Mouse (Mus musculus): ENCODE results near the gene Hemk1. TPM values are rescaled to one million over a fixed set of nuclear protein-coding genes. Genes with fewer than 3 reads are reported as not detected.

Gene Hemk1
- total RNA-seq, 2 experiments from 2014 or later = 15.9 to 21.4 TPM

DNA sequence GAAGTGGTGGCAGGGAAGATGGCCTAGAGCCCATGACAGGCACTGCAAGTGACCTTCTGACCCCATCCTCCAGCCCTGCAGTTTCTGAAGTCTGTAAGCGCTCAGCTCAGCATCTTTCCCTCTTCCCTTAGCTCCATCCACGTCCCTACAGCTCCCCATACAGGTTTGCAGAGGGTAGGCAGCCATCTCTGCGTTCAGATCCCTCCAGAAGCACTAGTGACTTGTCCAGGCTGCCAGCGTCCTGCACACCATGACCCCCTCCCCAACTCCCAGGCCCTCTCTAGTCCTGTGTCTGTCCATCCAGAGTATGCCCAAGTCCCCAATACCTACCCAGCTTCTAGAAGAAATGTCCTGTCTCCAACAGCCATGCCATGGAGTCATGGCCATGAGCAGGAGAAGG lies 60.0 kb downstream of the Hemk1 start:
- Histone ChIP-seq H3K4me3 (no peak overlapping the region), H3K27ac (no peak overlapping the region)
- peak in 1 of 2 experiments; percentile 46 for DNase-seq (ENCODE audit: low spot score in 2 of 2)
- peak; percentile 79 for TF ChIP-seq CTCF (conservative IDR thresholded peaks at IDR 0.05)

DNA sequence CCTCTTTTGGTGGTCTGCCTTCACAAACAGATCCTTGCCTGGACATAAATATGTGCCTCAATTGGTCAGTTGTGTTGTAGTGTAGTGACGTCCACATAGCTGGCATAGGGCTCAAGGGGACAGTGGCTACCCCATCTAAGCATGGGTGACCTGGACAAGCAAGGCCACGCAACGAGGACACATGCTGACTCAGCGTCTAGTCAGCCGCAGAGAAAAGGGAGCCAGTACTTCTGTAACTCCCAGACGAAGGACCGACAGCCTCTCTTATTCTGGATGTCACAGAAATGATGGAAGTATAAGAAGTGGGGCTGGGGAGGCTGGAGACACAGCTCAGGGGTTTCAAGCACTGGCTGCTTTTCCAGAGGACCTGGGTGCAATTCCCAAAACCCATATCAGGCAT lies 60.5 kb downstream of the Hemk1 start:
- no peak overlapping the region for H3K27ac ChIP-seq
- TF ChIP-seq CTCF (conservative IDR thresholded peaks at IDR 0.05) = no peak
- H3K4me3 ChIP-seq = no peak overlapping the region
- no peak for DNase-seq (ENCODE audit: low spot score in 2 of 2)

Other genes starting within 250 kb of the Hemk1 start
- 100 to 1,000 TPM; 111 to 112 TPM for gene Dock3, start 106.4 kb downstream of the Hemk1 start, total RNA-seq (2021)
- 1 to 10 TPM; 2.2 to 2.3 TPM for gene Mapkapk3, start 48.5 kb downstream of the Hemk1 start, total RNA-seq (2021)
- 1 to 10 TPM; 3.0 to 3.7 TPM for gene Cish, start 42.3 kb downstream of the Hemk1 start, total RNA-seq (2021)
- 1 to 10 TPM; 2.5 to 2.9 TPM for gene 6430571L13Rik, start 2.3 kb upstream of the Hemk1 start, total RNA-seq (2021)
- 10 to 100 TPM; 18.1 to 19.3 TPM for gene Cacna2d2, start 61.3 kb upstream of the Hemk1 start, total RNA-seq (2021)
- 10 to 100 TPM; 35.8 to 41.0 TPM for gene Tmem115, start 195.6 kb upstream of the Hemk1 start, total RNA-seq (2021)
- gene Cyb561d2, start 203.8 kb upstream of the Hemk1 start, total RNA-seq (2021) = 10 to 100 TPM; 13.8 to 15.3 TPM
- gene Nprl2, start 203.9 kb upstream of the Hemk1 start, total RNA-seq (2021) = 10 to 100 TPM; 44.2 to 45.2 TPM
- 1 to 10 TPM; 4.7 to 5.7 TPM for gene Zmynd10, start 208.9 kb upstream of the Hemk1 start, total RNA-seq (2021)
- gene Rassf1, start 213.2 kb upstream of the Hemk1 start, total RNA-seq (2021) = 10 to 100 TPM; 16.2 to 17.6 TPM
- 10 to 100 TPM; 77.2 to 83.1 TPM for gene Tusc2, start 224.9 kb upstream of the Hemk1 start, total RNA-seq (2021)
- 10 to 100 TPM; 11.5 to 16.9 TPM for gene Hyal2, start 229.6 kb upstream of the Hemk1 start, total RNA-seq (2021)
- 1 to 10 TPM; 6.9 to 7.6 TPM for gene Hyal1, start 238.6 kb upstream of the Hemk1 start, total RNA-seq (2021)
- gene Naa80, start 240.5 kb upstream of the Hemk1 start, total RNA-seq (2021) = 10 to 100 TPM; 10.9 to 12.6 TPM
- 1 to 10 TPM; 2.0 to 2.1 TPM for gene Hyal3, start 242.5 kb upstream of the Hemk1 start, total RNA-seq (2021)
- 10 to 100 TPM; 13.7 to 15.2 TPM for gene Ifrd2, start 249.3 kb upstream of the Hemk1 start, total RNA-seq (2021)

Measured in layer of hippocampus, adult 2 months (tissue).